Mouse (Mus musculus): ENCODE results near the gene Bcl2l2.

DNA sequence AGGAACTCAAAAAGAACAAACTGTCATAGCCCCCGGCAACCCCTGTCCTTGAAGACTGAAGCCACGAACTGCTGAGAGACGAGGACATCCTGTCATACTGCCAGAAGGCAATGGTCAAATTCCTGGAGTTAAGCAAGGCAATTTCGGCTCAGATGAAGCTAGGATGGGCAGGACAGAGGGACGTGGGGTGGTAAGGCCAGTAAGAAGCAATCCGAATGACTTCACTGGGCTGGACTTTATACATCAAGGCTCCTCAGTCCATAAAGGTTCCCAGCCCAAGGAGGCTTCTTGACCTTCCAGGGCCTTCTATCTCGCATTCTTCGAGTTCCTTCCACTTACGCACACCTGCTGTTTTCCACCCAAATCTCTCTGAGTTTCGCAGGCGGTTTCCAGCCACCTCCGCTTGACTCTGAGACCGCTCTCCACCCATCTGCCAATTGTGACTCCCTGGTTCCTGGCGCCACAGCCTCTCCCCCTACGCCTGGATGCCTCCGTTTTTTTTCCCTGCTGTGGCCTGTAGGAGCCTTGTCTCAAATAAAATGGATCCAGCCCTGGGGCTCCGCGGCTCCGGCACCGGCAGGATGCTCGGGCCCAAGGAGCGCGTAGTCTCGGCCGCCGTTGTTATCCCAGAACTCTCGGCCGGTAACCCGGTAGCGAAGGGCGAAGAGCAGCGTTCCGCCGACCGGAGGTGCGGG lies 7.2 kb upstream of the Bcl2l2 start:
- no peak for TF ChIP-seq GATA1 (IDR thresholded peaks at IDR 0.05; ENCODE audit: low read length)
- TF ChIP-seq TAL1 (IDR thresholded peaks at IDR 0.05; ENCODE audit: low read length): no peak
